Mouse (Mus musculus) liver, embryonic 14.5 days (tissue): ENCODE measurements around the gene Ap1s2. TPM values are rescaled to one million over a fixed set of nuclear protein-coding genes. Genes with fewer than 3 reads are reported as not detected.

Experiments
- ATAC-seq: fragments of 200-750 bp; cut with Nextera tagmentation; 2 replicates; pipeline ENCODE4 v1.8.0; 2017; ENCODE audit warnings: moderate number of reproducible peaks, mild to moderate bottlenecking, moderate library complexity; ENCODE audit not compliant: insufficient read depth
- DNase-seq, 3 experiments: peaks; one replicate each; pipeline ENCODE4 v3.0.0-alpha.2; 2012 to 2013; ENCODE audit warnings: low read depth in 3 of 3, low spot score in 3 of 3
- H3K27ac ChIP-seq: fragments of 300-500 bp; sonication (generic); 2 replicates; pipeline ENCODE4 v1.5.1; 2014; ENCODE audit warnings: moderate library complexity, mild to moderate bottlenecking, control low read depth, inconsistent platforms
- H3K27me3 ChIP-seq: fragments of 300-500 bp; sonication (generic); 2 replicates; pipeline ENCODE4 v1.6.1; 2014; ENCODE audit warnings: mild to moderate bottlenecking, low read length, moderate library complexity; ENCODE audit not compliant: control insufficient read depth, insufficient read depth
- H3K36me3 ChIP-seq: fragments of 300-500 bp; sonication (generic); replicated peaks from 2 replicates; pipeline ENCODE4 v1.6.1; 2014; ENCODE audit warnings: low read depth; ENCODE audit not compliant: control insufficient read depth, insufficient read depth
- H3K4me1 ChIP-seq, 2 experiments: fragments of 200-500 bp in 1 of 2; fragments of 300-500 bp in 1 of 2; sonication (generic) in 1 of 2; replicated peaks; 2 replicates each; pipeline ENCODE4 v1.6.1; 2012 to 2014; ENCODE audit warnings: antibody characterized with exemption in 1 of 2, inconsistent platforms in 1 of 2, low read length in 1 of 2; ENCODE audit not compliant: control insufficient read depth in 2 of 2, insufficient read depth in 2 of 2
- H3K4me2 ChIP-seq: fragments of 300-500 bp; sonication (generic); 2 replicates; pipeline ENCODE4 v1.6.1; 2014; ENCODE audit warnings: low read depth, mild to moderate bottlenecking, control low read depth, moderate library complexity
- H3K4me3 ChIP-seq, 2 experiments: fragments of 200-500 bp in 1 of 2; fragments of 300-500 bp in 1 of 2; sonication (generic) in 1 of 2; 2 replicates each; pipeline ENCODE4 v1.5.1; 2012 to 2014; ENCODE audit warnings: low read depth in 2 of 2, low read length in 2 of 2, mild to moderate bottlenecking in 2 of 2, control low read depth in 1 of 2, inconsistent platforms in 1 of 2, moderate library complexity in 1 of 2; ENCODE audit not compliant: insufficient read depth in 1 of 2
- H3K9ac ChIP-seq: fragments of 300-500 bp; sonication (generic); replicated peaks from 2 replicates; pipeline ENCODE4 v1.6.1; 2014; ENCODE audit warnings: mild to moderate bottlenecking, control low read depth, moderate library complexity
- H3K9me3 ChIP-seq: fragments of 300-500 bp; sonication (generic); 2 replicates; pipeline ENCODE4 v1.6.1; 2016; ENCODE audit warnings: low read length, mixed read lengths; ENCODE audit not compliant: control insufficient read depth
- CTCF ChIP-seq: IDR thresholded peaks from 2 replicates; pipeline ENCODE4 v1.5.1; 2016; ENCODE audit warnings: antibody characterized with exemption, low read depth, control low read depth
- EP300 ChIP-seq: IDR thresholded peaks from 2 replicates; pipeline ENCODE4 v1.6.1; 2016; ENCODE audit warnings: antibody characterized with exemption, low read depth
- WGBS: fragments of 180-500 bp; shearing (Covaris S2); extraction: QIAGEN DNeasy Blood & Tissue Kit; methylation state at CpG from one replicate; pipeline ENCODE4 v1.1.7; 2014; ENCODE audit not compliant: insufficient replicate concordance; 5-methylcytosine and 5-hydroxymethylcytosine counted together
- polyA plus RNA-seq, 2 experiments: library from polyadenylated mRNA; depleted of rRNA in 1 of 2; stranded (reverse) in 1 of 2; unstranded in 1 of 2; fragments of >200 nt; fragmentation: Nextera tagmentation in 1 of 2; extraction: Ambion mirVana in 1 of 2; gene quantifications; 2 replicates each; pipeline versions ENCODE4 v1.2.1 to v1.2.3; 2012 to 2014

Ap1s2 gene
- polyA plus RNA-seq, 2 experiments: 2.0 to 5.4 TPM

- Histone ChIP-seq H3K4me3 (no peak overlapping the region), H3K4me2 (no peak overlapping the region), H3K9me3 (no peaks in the 10 kb centered on the region), H3K27me3 (no peaks in the 10 kb centered on the region), H3K4me1 (no peaks in the 10 kb centered on the region), H3K9ac (no peak overlapping the region), H3K27ac (no peak overlapping the region), H3K36me3 (no peaks in the 10 kb centered on the region)
- no peak for TF ChIP-seq CTCF
- TF ChIP-seq EP300: no peak
- DNase-seq: no peak
- ATAC-seq: no peak
Measured at GRCm38 (mm10) chrX:163929550-163929949, 20.7 kb downstream of the Ap1s2 start.

GRCm38 (mm10) chrX:163934731-163935130 lies 25.9 kb downstream of the Ap1s2 start:
- Histone ChIP-seq H3K9ac (no peak overlapping the region), H3K4me3 (no peak overlapping the region), H3K27ac (no peak overlapping the region), H3K9me3 (no peaks in the 10 kb centered on the region), H3K4me2 (no peak overlapping the region), H3K27me3 (no peaks in the 10 kb centered on the region), H3K36me3 (no peaks in the 10 kb centered on the region; the same call in 1 of the 2 replicates), H3K4me1 (no peaks in the 10 kb centered on the region)
- TF ChIP-seq EP300: no peak
- TF ChIP-seq CTCF: no peak
- 78% methylated on average over 8 of the region's 8 CpGs for WGBS
- no peak for ATAC-seq
- no peak for DNase-seq

- H3K27me3 ChIP-seq: no peaks in the 10 kb centered on the region
- H3K4me3 ChIP-seq: no peak overlapping the region
- no peak overlapping the region for H3K27ac ChIP-seq
- H3K9me3 ChIP-seq: no peaks in the 10 kb centered on the region
- no peak for DNase-seq
- TF ChIP-seq CTCF: no peak
- TF ChIP-seq EP300: no peak
- no peak overlapping the region for H3K9ac ChIP-seq
- no peak for ATAC-seq
- no peaks in the 10 kb centered on the region for H3K4me1 ChIP-seq
- 86% methylated on average over 6 of the region's 6 CpGs for whole genome bisulfite sequencing
- H3K4me2 ChIP-seq: no peak overlapping the region
- peaks cover 7% of the 10 kb centered on the region for H3K36me3 ChIP-seq
Measured at GRCm38 (mm10) chrX:163938587-163938986, 29.8 kb downstream of the Ap1s2 start.

GRCm38 (mm10) chrX:163944381-163944780 lies 35.6 kb downstream of the Ap1s2 start:
- Histone ChIP-seq H3K27ac (no peak overlapping the region), H3K9me3 (no peaks in the 10 kb centered on the region), H3K36me3 (peaks cover 10% of the 10 kb centered on the region), H3K4me1 (no peaks in the 10 kb centered on the region), H3K4me2 (no peak overlapping the region), H3K9ac (no peak overlapping the region), H3K27me3 (no peaks in the 10 kb centered on the region), H3K4me3 (no peak overlapping the region)
- ATAC-seq (no peak), DNase-seq (no peak)
- TF ChIP-seq EP300: no peak
- TF ChIP-seq CTCF: no peak
- WGBS: 77% methylated on average over 3 of the region's 3 CpGs

- Histone ChIP-seq H3K4me3 (no peak overlapping the region), H3K9ac (no peak overlapping the region), H3K36me3 (peaks cover 25% of the 10 kb centered on the region), H3K27ac (no peak overlapping the region), H3K9me3 (no peaks in the 10 kb centered on the region), H3K27me3 (no peaks in the 10 kb centered on the region), H3K4me2 (no peak overlapping the region), H3K4me1 (no peaks in the 10 kb centered on the region)
- DNase-seq (no peak), ATAC-seq (no peak)
- 40% methylated on average over 1 of the region's 1 CpGs for WGBS
- TF ChIP-seq EP300 (no peak), CTCF (no peak)
Measured at GRCm38 (mm10) chrX:163951618-163952017, 42.8 kb downstream of the Ap1s2 start.

GRCm38 (mm10) chrX:163957381-163957780 lies 48.6 kb downstream of the Ap1s2 start:
- DNase-seq (no peak), ATAC-seq (peak; percentile 9; the same call in 1 of the 2 replicates)
- H3K9ac ChIP-seq: peak overlapping the region; percentile 91
- H3K36me3 ChIP-seq: peaks cover 23% of the 10 kb centered on the region
- H3K4me3 ChIP-seq: peak overlapping the region; percentile 70 to 83
- H3K9me3 ChIP-seq: no peaks in the 10 kb centered on the region
- 20% methylated on average over 12 of the region's 12 CpGs for WGBS
- peak overlapping the region; percentile 80 for H3K4me2 ChIP-seq
- 0 out of 4 replicates have a peak, but pooled peaks cover 0 to 2% of the 10 kb centered on the region in 2 experiments for H3K4me1 ChIP-seq
- TF ChIP-seq EP300: no peak
- no peak for TF ChIP-seq CTCF
- H3K27me3 ChIP-seq: no peaks in the 10 kb centered on the region
- peak overlapping the region; percentile 92 for H3K27ac ChIP-seq
